Mouse (Mus musculus): Measurements from ENCODE around the gene Zg16. TPM values are rescaled to one million over a fixed set of nuclear protein-coding genes. Genes with fewer than 3 reads are reported as not detected.

Zg16 gene
- polyA plus RNA-seq, 1 experiment: not detected

GRCm38 (mm10) chr7:127112251-127112841, 25.2 kb upstream of the Zg16 start:
- no peak for TF ChIP-seq GATA1 (IDR thresholded peaks at IDR 0.05; ENCODE audit: low read length)

- no peak for TF ChIP-seq GATA1 (IDR thresholded peaks at IDR 0.05; ENCODE audit: low read length)
These were observed 24.3 kb upstream of the Zg16 start for GRCm38 (mm10) chr7:127111461-127111860.

- TF ChIP-seq GATA1 (IDR thresholded peaks at IDR 0.05; ENCODE audit: low read length): no peak
These were observed 23.3 kb upstream of the Zg16 start for GRCm38 (mm10) chr7:127110239-127111007.

- TF ChIP-seq GATA1 (IDR thresholded peaks at IDR 0.05; ENCODE audit: low read length): no peak
These were observed 18.4 kb upstream of the Zg16 start for GRCm38 (mm10) chr7:127105551-127105950.

- no peak for TF ChIP-seq GATA1 (IDR thresholded peaks at IDR 0.05; ENCODE audit: low read length)
These were observed 17.6 kb upstream of the Zg16 start for GRCm38 (mm10) chr7:127104560-127105332.

DNA sequence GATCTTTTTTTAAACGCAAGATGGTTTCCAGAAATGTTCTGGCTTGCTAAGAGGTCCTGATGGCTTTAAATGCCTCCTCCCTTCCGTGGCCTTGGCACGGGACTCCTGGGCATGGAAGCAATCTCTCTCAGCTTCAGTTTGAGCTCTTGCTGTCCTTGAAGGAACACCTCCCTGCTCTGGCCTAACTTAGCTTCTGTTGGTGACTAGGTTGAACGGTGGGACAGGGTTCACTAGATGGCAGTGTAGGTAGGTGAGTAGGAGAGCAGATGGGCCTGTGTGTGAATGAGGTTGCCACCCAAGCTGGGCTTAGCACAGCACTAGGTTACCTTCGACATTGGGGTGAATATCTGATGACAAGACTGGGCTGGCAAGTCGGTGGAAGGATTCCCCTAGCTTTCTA, 16.8 kb upstream of the Zg16 start:
- no peak for TF ChIP-seq GATA1 (IDR thresholded peaks at IDR 0.05; ENCODE audit: low read length)

GRCm38 (mm10) chr7:127102148-127102547, 15.0 kb upstream of the Zg16 start:
- no peak for TF ChIP-seq GATA1 (IDR thresholded peaks at IDR 0.05; ENCODE audit: low read length)

GRCm38 (mm10) chr7:127101451-127102016, 14.4 kb upstream of the Zg16 start:
- no peak for TF ChIP-seq GATA1 (IDR thresholded peaks at IDR 0.05; ENCODE audit: low read length)

- no peak for TF ChIP-seq GATA1 (IDR thresholded peaks at IDR 0.05; ENCODE audit: low read length)
These were observed 12.4 kb upstream of the Zg16 start for GRCm38 (mm10) chr7:127099528-127099927.

DNA sequence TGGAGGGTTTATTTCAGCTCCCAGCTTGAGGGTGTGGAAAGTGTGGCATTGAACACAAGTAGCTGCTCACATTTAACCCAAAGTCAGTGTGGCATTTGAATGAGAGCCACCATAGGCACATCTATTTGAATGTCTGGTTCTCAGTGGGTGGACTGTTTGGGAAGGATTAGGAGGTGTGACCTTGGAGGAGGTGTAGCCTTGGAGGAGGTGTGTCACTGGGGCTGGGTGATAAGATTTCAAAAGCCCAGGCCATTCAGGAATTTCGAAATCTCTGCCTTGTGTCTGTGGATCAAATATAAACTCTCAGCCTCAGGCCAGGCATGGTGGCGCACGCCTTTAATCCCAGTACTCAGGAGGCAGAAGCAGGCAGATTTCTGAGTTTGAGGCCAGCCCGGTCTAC, 11.8 kb upstream of the Zg16 start:
- no peak for TF ChIP-seq GATA1 (IDR thresholded peaks at IDR 0.05; ENCODE audit: low read length)

DNA sequence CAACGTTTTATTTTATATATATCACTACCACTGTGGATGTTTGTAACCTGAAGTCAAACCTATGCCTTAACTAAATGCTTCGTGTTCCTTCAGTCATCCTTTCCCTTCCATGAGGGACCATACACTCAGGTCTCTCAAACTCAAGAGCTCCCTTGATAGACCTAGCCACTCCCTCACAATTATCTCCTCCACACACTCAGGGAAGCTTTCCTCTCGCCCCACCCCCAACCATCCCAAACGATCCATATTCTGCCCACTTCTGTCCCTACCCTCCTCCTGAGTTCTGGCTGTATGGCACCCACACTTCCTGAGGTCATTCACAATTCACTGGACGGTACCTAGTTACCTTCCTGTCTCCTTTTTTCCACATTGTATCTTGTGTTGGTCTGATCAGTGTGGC, 11.4 kb upstream of the Zg16 start:
- TF ChIP-seq GATA1 (IDR thresholded peaks at IDR 0.05; ENCODE audit: low read length): no peak

- TF ChIP-seq GATA1 (IDR thresholded peaks at IDR 0.05; ENCODE audit: low read length): no peak
These were observed 9.3 kb upstream of the Zg16 start for GRCm38 (mm10) chr7:127096456-127096855.

- no peak for TF ChIP-seq GATA1 (IDR thresholded peaks at IDR 0.05; ENCODE audit: low read length)
These were observed 6.8 kb upstream of the Zg16 start for GRCm38 (mm10) chr7:127093914-127094313.

DNA sequence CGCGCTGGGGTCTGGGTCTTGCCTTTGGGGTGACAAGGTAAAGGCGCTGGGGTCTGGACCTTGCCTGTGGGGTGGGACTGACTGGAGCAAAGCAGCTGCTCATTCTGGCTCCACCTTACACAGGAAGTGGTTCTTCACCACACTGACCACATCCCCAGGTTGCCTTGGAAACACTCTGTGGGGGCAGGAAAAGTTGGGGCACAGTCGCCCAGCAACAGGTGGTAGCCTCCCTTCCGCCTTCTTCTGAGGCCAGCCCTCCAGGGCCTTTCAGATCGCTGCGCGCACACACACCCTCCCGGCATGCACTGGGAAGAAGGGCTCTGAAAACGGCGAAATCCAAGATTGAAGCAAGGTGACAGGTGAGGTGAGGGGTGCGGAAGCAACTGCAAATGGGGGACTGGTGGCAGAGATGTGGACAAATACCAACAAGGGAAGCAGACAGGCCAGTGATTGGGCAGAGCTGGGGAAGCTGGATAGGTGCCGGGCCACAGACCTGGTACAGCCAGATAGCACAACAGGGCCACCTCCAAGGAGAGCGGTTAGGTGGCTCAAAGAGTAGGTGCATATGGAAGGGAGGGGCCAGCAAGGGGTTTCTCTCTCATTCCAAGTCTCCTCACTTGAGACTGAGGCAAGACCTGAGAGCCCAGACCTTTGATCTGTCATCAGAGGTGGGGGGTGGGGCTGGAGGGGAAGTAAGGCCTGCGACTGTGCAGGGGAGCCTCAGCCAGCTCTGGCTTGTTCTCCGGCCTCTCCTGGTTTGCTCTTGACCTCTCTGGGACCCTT, 4.2 kb upstream of the Zg16 start, which contains the start of gene AI467606:
TSS of gene AI467606 (plus strand) at position 246 of the 783 bp plus-strand sequence.
- TF ChIP-seq GATA1 (IDR thresholded peaks at IDR 0.05; ENCODE audit: low read length): no peak
